Mouse (Mus musculus) lung, adult 2 months (tissue): Measurements from ENCODE around the gene Rbfox3. TPM values are rescaled to one million over a fixed set of nuclear protein-coding genes. Genes with fewer than 3 reads are reported as not detected.

Experiments
- DNase-seq: peaks from one replicate; pipeline ENCODE4 v3.0.0; 2022
- H3K4me1 ChIP-seq: fragments of 200-500 bp; 2 replicates; pipeline ENCODE4 v1.6.1; 2011; ENCODE audit warnings: low read length; ENCODE audit not compliant: control insufficient read depth, insufficient read depth
- H3K4me3 ChIP-seq: fragments of 200-500 bp; replicated peaks from 2 replicates; pipeline ENCODE3; 2011; ENCODE audit warnings: low read depth, mild to moderate bottlenecking, control low read depth, low read length; ENCODE audit errors: extremely low read depth
- CTCF ChIP-seq: fragments of 200-500 bp; IDR thresholded peaks from 2 replicates; pipeline ENCODE4 v1.5.1; 2011; ENCODE audit warnings: mild to moderate bottlenecking, low read length, control low read depth; ENCODE audit not compliant: insufficient read depth
- POLR2A ChIP-seq: fragments of 200-500 bp; IDR thresholded peaks from 2 replicates; pipeline ENCODE4 v1.6.1; 2011; ENCODE audit warnings: low read depth, mild to moderate bottlenecking, control low read depth, low read length, borderline replicate concordance; ENCODE audit errors: extremely low read depth
- WGBS: fragments of 180-500 bp; shearing (Covaris S2); methylation state at CpG from one replicate; pipeline ENCODE4 v1.1.7; 2018; 5-methylcytosine and 5-hydroxymethylcytosine counted together
- polyA plus RNA-seq: library from polyadenylated mRNA; depleted of rRNA; stranded (reverse); fragments of >200 nt; gene quantifications from 2 replicates; pipeline ENCODE4 v1.2.3, GENCODE M21; 2012

Rbfox3 gene
- polyA plus RNA-seq, 1 experiment, result 1.3 TPM

DNA sequence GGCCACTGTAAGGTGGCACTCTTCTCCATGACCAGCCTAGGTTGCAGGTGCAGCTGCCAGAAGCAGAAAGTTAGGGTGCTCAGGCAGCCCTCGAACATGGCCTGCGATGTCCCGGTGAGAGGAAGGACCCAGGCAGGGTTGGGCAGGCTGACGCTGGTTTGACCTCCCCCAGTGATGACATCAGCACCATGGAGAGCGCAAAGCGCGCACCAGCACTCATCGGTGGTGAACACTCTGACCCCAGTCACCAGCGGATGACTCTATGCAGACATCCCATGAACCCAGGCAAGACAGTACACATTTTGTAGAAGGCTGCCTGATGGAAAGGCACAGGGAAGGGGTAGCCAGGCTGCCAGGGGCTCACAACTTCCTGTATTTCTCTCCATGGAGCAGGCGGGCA lies 308.3 kb downstream of the Rbfox3 start:
- TF ChIP-seq CTCF, result no peak
- TF ChIP-seq POLR2A, result no peak
- Histone ChIP-seq H3K4me1 (no peaks in the 10 kb centered on the region), H3K4me3 (no peak overlapping the region)
- peak; percentile 5 for DNase-seq
- WGBS, result 2% methylated on average over 10 of the region's 10 CpGs

GRCm38 (mm10) chr11:118601484-118601883 lies 309.9 kb downstream of the Rbfox3 start:
- DNase-seq, result no peak
- Histone ChIP-seq H3K4me3 (no peak overlapping the region), H3K4me1 (no peaks in the 10 kb centered on the region)
- TF ChIP-seq CTCF (no peak), POLR2A (no peak)
- 63% methylated on average over 9 of the region's 9 CpGs for WGBS

- no peaks in the 10 kb centered on the region for H3K4me1 ChIP-seq
- WGBS, result 6% methylated on average over 9 of the region's 9 CpGs
- TF ChIP-seq CTCF, result no peak
- no peak for TF ChIP-seq POLR2A
Measured at GRCm38 (mm10) chr11:118600168-118600567, 311.2 kb downstream of the Rbfox3 start.

GRCm38 (mm10) chr11:118598726-118599125 lies 312.7 kb downstream of the Rbfox3 start:
- TF ChIP-seq CTCF (no peak), POLR2A (no peak)
- DNase-seq, result no peak
- Histone ChIP-seq H3K4me1 (no peaks in the 10 kb centered on the region), H3K4me3 (no peak overlapping the region)
- 41% methylated on average over 5 of the region's 5 CpGs for WGBS

More at GRCm38 (mm10) chr11:118600168-118600567, 311.2 kb downstream of the Rbfox3 start:
- no peak overlapping the region for H3K4me3 ChIP-seq
- no peak for DNase-seq

GRCm38 (mm10) chr11:118584826-118585225 lies 326.6 kb downstream of the Rbfox3 start:
- TF ChIP-seq POLR2A (no peak), CTCF (peak; percentile 31; the same call in 1 of the 2 replicates)
- Histone ChIP-seq H3K4me3 (no peak overlapping the region), H3K4me1 (no peaks in the 10 kb centered on the region)
- peak; percentile 53 for DNase-seq
- WGBS, result 5% methylated on average over 15 of the region's 15 CpGs

GRCm38 (mm10) chr11:118583989-118584388 lies 327.4 kb downstream of the Rbfox3 start:
- Histone ChIP-seq H3K4me1 (no peaks in the 10 kb centered on the region), H3K4me3 (no peak overlapping the region)
- DNase-seq, result no peak
- no peak for TF ChIP-seq CTCF
- TF ChIP-seq POLR2A, result no peak
- 100% methylated on average over 1 of the region's 1 CpGs for WGBS

DNA sequence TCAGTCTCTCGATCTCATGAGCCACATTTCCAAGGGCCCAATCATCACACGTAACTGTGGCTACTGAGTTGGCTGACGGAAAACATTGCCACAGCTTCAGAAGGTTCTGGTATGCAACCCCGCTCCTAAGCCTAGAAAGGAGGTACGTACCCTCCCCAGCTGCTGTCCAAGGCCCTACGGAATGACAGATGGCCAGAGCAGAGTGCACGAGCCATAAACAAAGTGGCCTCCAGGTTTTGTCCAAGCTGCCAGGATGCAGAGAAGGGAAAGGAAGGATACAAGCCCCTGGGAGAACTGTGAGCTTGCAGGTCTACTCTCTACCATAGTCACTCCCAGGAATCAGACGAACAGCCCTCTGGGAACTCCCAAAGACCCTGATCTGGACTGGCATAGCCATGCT lies 327.8 kb downstream of the Rbfox3 start:
- TF ChIP-seq POLR2A (no peak), CTCF (no peak)
- H3K4me3 ChIP-seq, result no peak overlapping the region
- WGBS, result 82% methylated on average over 8 of the region's 8 CpGs
- no peak for DNase-seq
- H3K4me1 ChIP-seq, result no peaks in the 10 kb centered on the region

- WGBS, result 30% methylated on average over 4 of the region's 4 CpGs
- no peak overlapping the region for H3K4me3 ChIP-seq
- H3K4me1 ChIP-seq, result no peaks in the 10 kb centered on the region
- no peak for DNase-seq
- TF ChIP-seq POLR2A, result no peak
- TF ChIP-seq CTCF, result no peak
Measured at GRCm38 (mm10) chr11:118581019-118581418, 330.4 kb downstream of the Rbfox3 start.

DNA sequence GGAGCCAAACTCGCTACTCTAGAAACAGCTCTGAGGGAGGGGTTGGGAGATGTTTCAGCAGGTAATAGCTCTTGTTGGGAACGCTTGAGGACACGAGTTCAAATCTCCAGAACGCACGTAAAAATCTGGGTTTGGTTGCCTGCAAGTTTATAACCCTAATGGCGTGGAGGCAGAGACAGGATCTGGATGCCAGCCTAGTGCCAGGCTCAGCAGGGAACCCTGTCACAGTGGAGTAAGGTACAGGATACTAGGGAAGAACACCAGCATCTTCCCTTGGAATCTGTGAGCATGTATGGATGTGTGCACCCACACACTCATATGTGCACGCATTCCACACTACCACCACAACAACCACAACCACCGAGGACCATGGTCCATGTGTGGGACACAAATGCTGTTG lies 331.8 kb downstream of the Rbfox3 start:
- WGBS, result 77% methylated on average over 8 of the region's 8 CpGs
- H3K4me1 ChIP-seq, result no peaks in the 10 kb centered on the region
- no peak for DNase-seq

DNA sequence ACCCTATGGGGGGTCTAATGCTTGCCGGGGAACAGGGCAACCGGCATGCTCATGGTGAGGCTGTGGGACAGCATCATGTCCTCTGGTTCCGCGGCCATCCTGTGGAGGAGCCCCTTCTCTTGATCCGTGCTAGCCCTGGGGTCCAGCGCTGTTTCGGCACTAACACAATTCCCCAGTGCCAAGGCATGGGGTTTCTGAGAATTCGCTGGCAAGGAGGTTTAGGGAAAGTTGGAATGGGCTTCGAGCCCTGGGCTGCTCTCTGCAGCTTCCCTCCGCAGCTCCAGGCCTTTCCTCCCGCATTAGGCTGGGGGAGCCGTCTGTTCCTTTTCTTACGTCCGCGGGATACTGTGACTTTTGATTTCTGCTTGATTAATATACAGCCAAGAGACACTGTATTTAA lies 334.1 kb downstream of the Rbfox3 start:
- TF ChIP-seq POLR2A (no peak), CTCF (no peak)
- WGBS, result 71% methylated on average over 15 of the region's 15 CpGs

More for the DNA sequence above, 331.8 kb downstream of the Rbfox3 start:
- no peak overlapping the region for H3K4me3 ChIP-seq
- TF ChIP-seq POLR2A (no peak), CTCF (no peak)

DNA sequence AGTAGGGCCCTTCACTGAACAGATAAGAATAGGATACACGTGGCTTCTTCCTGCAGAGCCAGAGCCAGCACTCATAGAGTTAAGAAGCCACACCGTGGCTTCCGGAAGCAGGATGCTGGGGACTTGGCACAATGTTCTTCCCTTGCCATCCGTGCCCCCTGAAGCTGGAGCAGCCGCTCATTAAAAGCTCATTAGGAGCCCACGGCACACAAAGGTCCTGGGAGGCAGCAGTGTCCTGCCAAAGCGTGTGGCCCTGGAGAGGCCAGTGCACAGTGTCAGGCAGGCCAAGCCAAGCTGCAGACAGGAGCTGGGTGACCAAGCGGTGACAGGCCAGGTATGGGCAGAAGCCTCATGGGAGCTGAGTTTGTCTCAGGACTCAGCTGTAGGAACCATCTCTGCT lies 334.8 kb downstream of the Rbfox3 start:
- WGBS, result 36% methylated on average over 8 of the region's 8 CpGs
- no peaks in the 10 kb centered on the region for H3K4me1 ChIP-seq
- TF ChIP-seq POLR2A (no peak), CTCF (no peak)
- no peak overlapping the region for H3K4me3 ChIP-seq
- no peak for DNase-seq

More for the DNA sequence above, 334.1 kb downstream of the Rbfox3 start:
- DNase-seq, result no peak
- Histone ChIP-seq H3K4me3 (no peak overlapping the region), H3K4me1 (no peaks in the 10 kb centered on the region)
